In genomic region chr9:22710032-22710431, GRCm38 (mm10) we compare ENCODE assay signal across 15 mouse cellular contexts.
A peak's percentile ranks its signal among the peaks of the same experiment; 100 is the strongest.
DNase-seq lines count a peak whose midpoint lies in the region; ATAC-seq and TF ChIP-seq lines count a peak whose summit lies in the region.
"Had no signal": no experiment of that assay in that cellular context is flagged by ENCODE, and none has a peak within 500 bp of the region (broad histone marks: within the 10 kb centered on the region; RNA-seq: fewer than 3 reads in every experiment).

No protein-coding gene starts in this region.

- H3K9me3 ChIP-seq in hindbrain, embryonic 13.5 days, result no peaks in the 10 kb centered on the region
- H3K9me3 ChIP-seq in hindbrain, embryonic 11.5 days (ENCODE audit: control insufficient read depth, low read length), result no peaks in the 10 kb centered on the region
- H3K9me3 ChIP-seq in lung, embryonic 16.5 days (ENCODE audit: control insufficient read depth, low read length), result no peaks in the 10 kb centered on the region
- no peaks in the 10 kb centered on the region for H3K9me3 ChIP-seq in midbrain, embryonic 16.5 days (replicated peaks; ENCODE audit: control insufficient read depth, low read length, poor library complexity, severe bottlenecking)
- H3K9me3 ChIP-seq: heart, embryonic 10.5 days; lung, embryonic 15.5 days; neural tube, embryonic 12.5 days had no signal

- DNase-seq in hindbrain, embryonic 11.5 days (ENCODE audit: low spot score), result no peak
- no peak for DNase-seq in lung, adult 18-20 months
- DNase-seq in left cerebral cortex, adult 8-10 months (ENCODE audit: low spot score in 2 of 2), result no peak
- DNase-seq in yolk sac, embryonic 10.5 days (ENCODE audit: low spot score), result no peak
- DNase-seq: adrenal gland, adult 2 months; cerebellum, adult 9-10 months; layer of hippocampus, adult 9-11 months had no signal

- no peaks in the 10 kb centered on the region for H3K36me3 ChIP-seq in hindbrain, embryonic 13.5 days
- no peaks in the 10 kb centered on the region for H3K36me3 ChIP-seq in hindbrain, embryonic 11.5 days (ENCODE audit: control insufficient read depth, insufficient read depth, low read length)
- H3K36me3 ChIP-seq in lung, embryonic 16.5 days (ENCODE audit: control insufficient read depth, insufficient read depth, low read length), result no peaks in the 10 kb centered on the region
- H3K36me3 ChIP-seq in midbrain, embryonic 16.5 days (ENCODE audit: control insufficient read depth, insufficient read depth, low read length), result no peaks in the 10 kb centered on the region
- H3K36me3 ChIP-seq: heart, embryonic 10.5 days; lung, embryonic 15.5 days; neural tube, embryonic 12.5 days had no signal

- H3K9ac ChIP-seq in hindbrain, embryonic 13.5 days, result 0 out of 2 replicates have a peak overlapping the region, but pooled peaks have one; percentile 19
- no peak overlapping the region for H3K9ac ChIP-seq in hindbrain, embryonic 11.5 days (ENCODE audit: low read depth, low read length)
- H3K9ac ChIP-seq in lung, embryonic 16.5 days (ENCODE audit: low read length), result no peak overlapping the region
- no peak overlapping the region for H3K9ac ChIP-seq in midbrain, embryonic 16.5 days (ENCODE audit: low read depth, low read length)
- H3K9ac ChIP-seq: lung, embryonic 15.5 days; neural tube, embryonic 12.5 days had no signal

- no peak overlapping the region for H3K4me3 ChIP-seq in hindbrain, embryonic 13.5 days
- no peak overlapping the region for H3K4me3 ChIP-seq in hindbrain, embryonic 11.5 days (ENCODE audit: low read depth, low read length)
- H3K4me3 ChIP-seq in lung, embryonic 16.5 days (ENCODE audit: low read length), result no peak overlapping the region
- H3K4me3 ChIP-seq in cortical plate, adult 2 months (ENCODE audit: insufficient read depth, low read length), result no peak overlapping the region
- H3K4me3 ChIP-seq in midbrain, embryonic 16.5 days (ENCODE audit: low read depth, low read length), result no peak overlapping the region
- H3K4me3 ChIP-seq: erythroblast, embryonic 14.5 days; heart, embryonic 10.5 days; lung, embryonic 15.5 days; neural tube, embryonic 12.5 days had no signal

- peaks cover 11% of the 10 kb centered on the region for H3K4me1 ChIP-seq in hindbrain, embryonic 13.5 days (replicated peaks)
- no peaks in the 10 kb centered on the region; the same call in 1 of the 2 replicates for H3K4me1 ChIP-seq in hindbrain, embryonic 11.5 days (replicated peaks; ENCODE audit: control insufficient read depth, insufficient read depth, low read length)
- H3K4me1 ChIP-seq in lung, embryonic 16.5 days (replicated peaks; ENCODE audit: control insufficient read depth, insufficient read depth, low read length), result peaks cover 12% of the 10 kb centered on the region; the same call in 1 of the 2 replicates
- H3K4me1 ChIP-seq in cortical plate, adult 2 months (ENCODE audit: control insufficient read depth, insufficient read depth, low read length), result no peaks in the 10 kb centered on the region
- no peaks in the 10 kb centered on the region for H3K4me1 ChIP-seq in midbrain, embryonic 16.5 days (ENCODE audit: control insufficient read depth, insufficient read depth, low read length)

- TF ChIP-seq POLR2A in cortical plate, adult 2 months (IDR thresholded peaks at IDR 0.05; ENCODE audit: extremely low read depth, insufficient read depth, low read length), result no peak

- no peaks in the 10 kb centered on the region for H3K27me3 ChIP-seq in hindbrain, embryonic 13.5 days
- H3K27me3 ChIP-seq in hindbrain, embryonic 11.5 days (ENCODE audit: control insufficient read depth, insufficient read depth, low read length), result no peaks in the 10 kb centered on the region
- no peaks in the 10 kb centered on the region for H3K27me3 ChIP-seq in lung, embryonic 16.5 days (ENCODE audit: control insufficient read depth, insufficient read depth, low read depth, low read length)
- no peaks in the 10 kb centered on the region for H3K27me3 ChIP-seq in midbrain, embryonic 16.5 days (ENCODE audit: control insufficient read depth, insufficient read depth, low read depth, low read length)
- H3K27me3 ChIP-seq: lung, embryonic 15.5 days; neural tube, embryonic 12.5 days had no signal

- ATAC-seq in hindbrain, embryonic 13.5 days (ENCODE audit: low FRiP score), result no peak
- no peak for ATAC-seq in hindbrain, embryonic 11.5 days (ENCODE audit: low FRiP score)
- ATAC-seq in lung, embryonic 16.5 days (ENCODE audit: low read depth), result peak; percentile 27; the same call in 1 of the 2 replicates
- ATAC-seq in midbrain, embryonic 16.5 days, result peak; percentile 69; the same call in 1 of the 2 replicates

- 0 out of 2 replicates have a peak, but pooled peaks have one; percentile 14 for TF ChIP-seq CTCF in cortical plate, adult 2 months (IDR thresholded peaks at IDR 0.05; ENCODE audit: extremely low read depth, insufficient read depth, low read length)

- no peak overlapping the region for H3K27ac ChIP-seq in hindbrain, embryonic 13.5 days
- H3K27ac ChIP-seq in hindbrain, embryonic 11.5 days (ENCODE audit: low read depth, low read length), result no peak overlapping the region
- H3K27ac ChIP-seq in lung, embryonic 16.5 days (ENCODE audit: low read length), result peak overlapping the region; percentile 43
- H3K27ac ChIP-seq in cortical plate, adult 2 months (ENCODE audit: insufficient read depth, low read length), result no peak overlapping the region
- no peak overlapping the region for H3K27ac ChIP-seq in midbrain, embryonic 16.5 days (ENCODE audit: low read length)
- H3K27ac ChIP-seq: heart, embryonic 10.5 days; lung, embryonic 15.5 days; neural tube, embryonic 12.5 days had no signal

- H3K4me2 ChIP-seq in hindbrain, embryonic 13.5 days, result no peak overlapping the region
- no peak overlapping the region for H3K4me2 ChIP-seq in hindbrain, embryonic 11.5 days (replicated peaks; ENCODE audit: low read depth, low read length)
- no peak overlapping the region for H3K4me2 ChIP-seq in lung, embryonic 16.5 days (ENCODE audit: low read depth, low read length)
- no peak overlapping the region for H3K4me2 ChIP-seq in midbrain, embryonic 16.5 days (ENCODE audit: low read length)
- H3K4me2 ChIP-seq: lung, embryonic 15.5 days; neural tube, embryonic 12.5 days had no signal

- WGBS in hindbrain, embryonic 13.5 days, result 78% methylated on average over 7 of the region's 7 CpGs
- 83% methylated on average over 7 of the region's 7 CpGs for WGBS in hindbrain, embryonic 11.5 days
- WGBS in lung, embryonic 16.5 days, result 57% methylated on average over 7 of the region's 7 CpGs
- WGBS in midbrain, embryonic 16.5 days, result 73% methylated on average over 7 of the region's 7 CpGs

Comparison
In these comparisons a context has a peak if more than half of its experiments do, and no peak if none do; other contexts are left out.
1. ATAC-seq: peak in lung, embryonic 16.5 days (single experiment) and midbrain, embryonic 16.5 days (single experiment); none in hindbrain, embryonic 13.5 days (single experiment) and hindbrain, embryonic 11.5 days (single experiment).